Mouse (Mus musculus): ENCODE results near the gene Slc19a2. TPM values are rescaled to one million over a fixed set of nuclear protein-coding genes. Genes with fewer than 3 reads are reported as not detected.

Slc19a2 gene
- polyA plus RNA-seq, 1 experiment = 2.9 TPM

DNA sequence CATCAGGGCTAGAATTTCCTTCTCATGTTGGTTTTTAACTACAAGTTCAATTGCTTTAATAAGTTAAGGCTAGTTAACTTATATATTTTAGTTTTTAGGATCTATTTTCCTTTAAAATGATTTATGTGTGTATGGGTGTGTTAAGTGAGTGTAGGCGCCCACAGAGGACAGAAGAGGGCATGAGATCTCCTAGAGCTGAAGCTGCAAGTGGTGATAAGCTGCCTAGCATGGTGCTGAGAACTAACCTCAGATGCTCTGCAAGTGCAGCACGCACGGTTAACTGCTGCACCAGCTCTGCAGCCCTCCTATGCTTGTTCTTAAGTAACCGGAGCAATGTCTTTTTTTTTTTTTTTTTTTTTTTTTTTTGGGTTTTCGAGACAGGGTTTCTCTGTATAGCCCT is 47.6 kb downstream of the Slc19a2 start:
- 95% methylated on average over 4 of the region's 5 CpGs for WGBS
- H3K36me3 ChIP-seq (ENCODE audit: control insufficient read depth, insufficient read depth, low read length) = peaks cover 36% of the 10 kb centered on the region
- H3K4me3 ChIP-seq (ENCODE audit: extremely low read depth, insufficient read depth, insufficient read length) = no peak overlapping the region
- no peak overlapping the region for H3K27ac ChIP-seq (ENCODE audit: insufficient read depth, low read length)
- DNase-seq (ENCODE audit: low read depth in 1 of 2, low spot score in 2 of 2) = no peak
- TF ChIP-seq POLR2A (IDR thresholded peaks at IDR 0.05; ENCODE audit: low read depth, low read length) (no peak), CTCF (IDR thresholded peaks at IDR 0.05; ENCODE audit: extremely low read depth, insufficient read depth, insufficient read length, insufficient replicate concordance) (no peak)
- no peaks in the 10 kb centered on the region for H3K27me3 ChIP-seq (ENCODE audit: control insufficient read depth, insufficient read depth, low read length)
- H3K4me1 ChIP-seq (ENCODE audit: control insufficient read depth, insufficient read depth, insufficient read length) = no peaks in the 10 kb centered on the region

- TF ChIP-seq CTCF (IDR thresholded peaks at IDR 0.05; ENCODE audit: extremely low read depth, insufficient read depth, insufficient read length, insufficient replicate concordance) (no peak), POLR2A (IDR thresholded peaks at IDR 0.05; ENCODE audit: low read depth, low read length) (no peak)
- H3K27ac ChIP-seq (ENCODE audit: insufficient read depth, low read length) = no peak overlapping the region
- WGBS = 35% methylated on average over 4 of the region's 4 CpGs
- H3K4me3 ChIP-seq (ENCODE audit: extremely low read depth, insufficient read depth, insufficient read length) = no peak overlapping the region
- no peak for DNase-seq (ENCODE audit: low read depth in 1 of 2, low spot score in 2 of 2)
- H3K4me1 ChIP-seq (ENCODE audit: control insufficient read depth, insufficient read depth, insufficient read length) = no peaks in the 10 kb centered on the region
- H3K36me3 ChIP-seq (ENCODE audit: control insufficient read depth, insufficient read depth, low read length) = peaks cover 26% of the 10 kb centered on the region
- no peaks in the 10 kb centered on the region for H3K27me3 ChIP-seq (ENCODE audit: control insufficient read depth, insufficient read depth, low read length)
Measured at GRCm38 (mm10) chr1:164301949-164302348, 53.1 kb downstream of the Slc19a2 start.

DNA sequence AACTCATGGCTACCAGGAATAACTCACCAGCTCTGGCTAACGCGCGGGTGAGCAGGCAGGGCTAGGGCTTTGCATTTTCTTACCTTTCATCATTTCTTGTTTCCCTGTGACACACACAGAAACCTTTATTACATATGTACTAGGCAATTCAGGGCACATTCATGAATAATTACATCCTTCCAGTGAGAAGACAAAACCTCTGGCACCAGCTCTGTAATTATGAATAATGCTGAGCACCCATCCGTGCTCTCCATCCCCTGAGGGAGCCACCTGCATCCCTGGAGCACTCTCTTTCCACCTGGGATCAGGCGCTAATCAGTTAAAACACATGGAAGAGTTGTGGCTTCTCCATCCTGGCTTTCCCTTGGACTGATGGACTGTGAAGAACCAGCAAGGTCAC is 55.0 kb downstream of the Slc19a2 start, which contains the start of gene Nme7:
TSS of gene Nme7 (plus strand) at position 301 of the 400 bp plus-strand sequence.
- peaks cover 18% of the 10 kb centered on the region for H3K36me3 ChIP-seq (ENCODE audit: control insufficient read depth, insufficient read depth, low read length)
- H3K27ac ChIP-seq (ENCODE audit: insufficient read depth, low read length) = no peak within 1 kb of the TSS
- no peak within 1 kb of the TSS for H3K4me3 ChIP-seq (ENCODE audit: extremely low read depth, insufficient read depth, insufficient read length)
- TF ChIP-seq CTCF (IDR thresholded peaks at IDR 0.05; ENCODE audit: extremely low read depth, insufficient read depth, insufficient read length, insufficient replicate concordance) (no peak), POLR2A (IDR thresholded peaks at IDR 0.05; ENCODE audit: low read depth, low read length) (no peak)
- DNase-seq (ENCODE audit: low read depth in 1 of 2, low spot score in 2 of 2) = no peak
- H3K4me1 ChIP-seq (ENCODE audit: control insufficient read depth, insufficient read depth, insufficient read length) = no peaks in the 10 kb centered on the region
- no peaks in the 10 kb centered on the region for H3K27me3 ChIP-seq (ENCODE audit: control insufficient read depth, insufficient read depth, low read length)
- 95% methylated on average over 5 of the region's 5 CpGs for WGBS

- H3K27ac ChIP-seq (ENCODE audit: insufficient read depth, low read length) = peak within 1 kb of the TSS; percentile 66
- TF ChIP-seq POLR2A (IDR thresholded peaks at IDR 0.05; ENCODE audit: low read depth, low read length) (peak; percentile 31; the same call in 1 of the 2 replicates), CTCF (IDR thresholded peaks at IDR 0.05; ENCODE audit: extremely low read depth, insufficient read depth, insufficient read length, insufficient replicate concordance) (no peak)
- no peaks in the 10 kb centered on the region for H3K27me3 ChIP-seq (ENCODE audit: control insufficient read depth, insufficient read depth, low read length)
- H3K36me3 ChIP-seq (ENCODE audit: control insufficient read depth, insufficient read depth, low read length) = peaks cover 3% of the 10 kb centered on the region
- DNase-seq (ENCODE audit: low read depth in 1 of 2, low spot score in 2 of 2) = peak; percentile 95 to 97
- WGBS = under 1% methylated on average over 35 of the region's 35 CpGs
- no peaks in the 10 kb centered on the region for H3K4me1 ChIP-seq (ENCODE audit: control insufficient read depth, insufficient read depth, insufficient read length)
- peak within 1 kb of the TSS; percentile 61 for H3K4me3 ChIP-seq (ENCODE audit: extremely low read depth, insufficient read depth, insufficient read length)
Measured at GRCm38 (mm10) chr1:164307124-164307751, 58.4 kb downstream of the Slc19a2 start, which contains the start of gene Blzf1. Gene Blzf1 (minus strand): TSS chr1:164307489.

- no peaks in the 10 kb centered on the region for H3K27me3 ChIP-seq (ENCODE audit: control insufficient read depth, insufficient read depth, low read length)
- WGBS = 14% methylated on average over 10 of the region's 10 CpGs
- DNase-seq (ENCODE audit: low read depth in 1 of 2, low spot score in 2 of 2) = no peak
- TF ChIP-seq POLR2A (IDR thresholded peaks at IDR 0.05; ENCODE audit: low read depth, low read length) (no peak), CTCF (IDR thresholded peaks at IDR 0.05; ENCODE audit: extremely low read depth, insufficient read depth, insufficient read length, insufficient replicate concordance) (no peak)
- no peaks in the 10 kb centered on the region for H3K4me1 ChIP-seq (ENCODE audit: control insufficient read depth, insufficient read depth, insufficient read length)
- no peaks in the 10 kb centered on the region for H3K36me3 ChIP-seq (ENCODE audit: control insufficient read depth, insufficient read depth, low read length)
- peak overlapping the region; percentile 61 for H3K4me3 ChIP-seq (ENCODE audit: extremely low read depth, insufficient read depth, insufficient read length)
- no peak overlapping the region for H3K27ac ChIP-seq (ENCODE audit: insufficient read depth, low read length)
Measured at GRCm38 (mm10) chr1:164307922-164308321, 59.1 kb downstream of the Slc19a2 start.

GRCm38 (mm10) chr1:164314085-164314484 is 65.2 kb downstream of the Slc19a2 start:
- H3K27me3 ChIP-seq (ENCODE audit: control insufficient read depth, insufficient read depth, low read length) = no peaks in the 10 kb centered on the region
- no peak for DNase-seq (ENCODE audit: low read depth in 1 of 2, low spot score in 2 of 2)
- H3K4me3 ChIP-seq (ENCODE audit: extremely low read depth, insufficient read depth, insufficient read length) = no peak overlapping the region
- H3K4me1 ChIP-seq (ENCODE audit: control insufficient read depth, insufficient read depth, insufficient read length) = no peaks in the 10 kb centered on the region
- H3K27ac ChIP-seq (ENCODE audit: insufficient read depth, low read length) = no peak overlapping the region
- TF ChIP-seq POLR2A (IDR thresholded peaks at IDR 0.05; ENCODE audit: low read depth, low read length) (no peak), CTCF (IDR thresholded peaks at IDR 0.05; ENCODE audit: extremely low read depth, insufficient read depth, insufficient read length, insufficient replicate concordance) (no peak)
- WGBS = 89% methylated on average over 5 of the region's 5 CpGs
- no peaks in the 10 kb centered on the region for H3K36me3 ChIP-seq (ENCODE audit: control insufficient read depth, insufficient read depth, low read length)

Other genes starting within 250 kb of the Slc19a2 start
- 0.09 and 0.13 TPM in 2 replicates for gene Sele, start 200.8 kb upstream of the Slc19a2 start, polyA plus RNA-seq (2012; rRNA removed)
- 68.6 and 72.4 TPM in 2 replicates for gene Sell, start 187.1 kb upstream of the Slc19a2 start, polyA plus RNA-seq (2012; rRNA removed)
- 2.2 and 2.8 TPM in 2 replicates for gene Selp, start 133.8 kb upstream of the Slc19a2 start, polyA plus RNA-seq (2012; rRNA removed)
- gene F5, start 97.2 kb upstream of the Slc19a2 start, polyA plus RNA-seq (2012; rRNA removed) = 2.0 and 2.3 TPM in 2 replicates
- 0.92 and 1.0 TPM in 2 replicates for gene Ccdc181, start 26.5 kb downstream of the Slc19a2 start, polyA plus RNA-seq (2012; rRNA removed)
- 2.5 and 3.8 TPM in 2 replicates for gene Nme7, start 55.1 kb downstream of the Slc19a2 start, polyA plus RNA-seq (2012; rRNA removed)
- gene Blzf1, start 58.4 kb downstream of the Slc19a2 start, polyA plus RNA-seq (2012; rRNA removed) = 1.1 and 1.3 TPM in 2 replicates
- 11.2 and 12.1 TPM in 2 replicates for gene Atp1b1, start 209.3 kb downstream of the Slc19a2 start, polyA plus RNA-seq (2012; rRNA removed)

Measured in spleen, adult 2 months (tissue).